Mouse (Mus musculus) CH12.LX (cell line): ENCODE results near the gene Prkag2. TPM values are rescaled to one million over a fixed set of nuclear protein-coding genes. Genes with fewer than 3 reads are reported as not detected.

ENCODE experiments used
- DNase-seq: peaks from one replicate; pipeline ENCODE4 v3.0.0-alpha.2; 2013; ENCODE audit errors: extremely low read depth
- H3K27ac ChIP-seq: 2 replicates; pipeline ENCODE4 v1.5.1; 2012; ENCODE audit warnings: low read depth, mild to moderate bottlenecking, control low read depth, moderate library complexity; ENCODE audit not compliant: insufficient read depth
- H3K27me3 ChIP-seq: replicated peaks from 2 replicates; pipeline ENCODE3; 2012; ENCODE audit warnings: inconsistent platforms
- H3K36me3 ChIP-seq, 2 experiments: replicated peaks in 1 of 2; 2 replicates each; pipeline versions ENCODE3 to v1.6.1; 2012; ENCODE audit warnings: inconsistent platforms in 1 of 2, low read length in 1 of 2, mild to moderate bottlenecking in 1 of 2, mixed read lengths in 1 of 2, moderate library complexity in 1 of 2; ENCODE audit not compliant: control insufficient read depth in 1 of 2, insufficient read depth in 1 of 2
- H3K4me1 ChIP-seq, 2 experiments: 2 replicates each; pipeline ENCODE4 v1.6.1; 2012; ENCODE audit warnings: inconsistent platforms in 1 of 2, moderate library complexity in 1 of 2; ENCODE audit not compliant: insufficient read depth in 2 of 2, control insufficient read depth in 1 of 2
- H3K4me2 ChIP-seq: 2 replicates; pipeline ENCODE4 v1.6.1; 2012; ENCODE audit warnings: low read depth, mild to moderate bottlenecking, control low read depth; ENCODE audit not compliant: poor library complexity, insufficient read depth, severe bottlenecking
- H3K4me3 ChIP-seq, 3 experiments: fragments of 150-350 bp in 1 of 3; sonication (generic) in 1 of 3; replicated peaks in 1 of 3; 2 replicates each; pipeline versions ENCODE3 to v1.5.1; 2011 to 2012; ENCODE audit warnings: low read depth in 2 of 3, low read length in 2 of 3, mild to moderate bottlenecking in 2 of 3, moderate library complexity in 2 of 3, control low read depth in 1 of 3, improper control_type of control experiment in 1 of 3, inconsistent platforms in 1 of 3, mixed read lengths in 1 of 3; ENCODE audit not compliant: poor library complexity in 1 of 3
- H3K79me2 ChIP-seq: replicated peaks from 2 replicates; pipeline ENCODE4 v1.6.1; 2012; ENCODE audit warnings: mild to moderate bottlenecking, moderate library complexity; ENCODE audit not compliant: control insufficient read depth, poor library complexity, insufficient read depth, severe bottlenecking; ENCODE audit errors: extremely low read depth
- H3K9ac ChIP-seq: 2 replicates; pipeline ENCODE4 v1.6.1; 2012; ENCODE audit warnings: low read depth, mild to moderate bottlenecking, control low read depth, moderate library complexity; ENCODE audit not compliant: insufficient read depth
- H3K9me3 ChIP-seq: replicated peaks from 2 replicates; pipeline ENCODE3; 2012; ENCODE audit warnings: low read length, inconsistent platforms, mixed read lengths
- BHLHE40 ChIP-seq: IDR thresholded peaks from 2 replicates; pipeline ENCODE4 v1.6.1; 2011; ENCODE audit warnings: mild to moderate bottlenecking, low read depth, low read length, improper control_type of control experiment
- CHD2 ChIP-seq: IDR thresholded peaks from 2 replicates; pipeline ENCODE4 v1.6.1; 2011; ENCODE audit warnings: low read length, improper control_type of control experiment
- CTCF ChIP-seq, 2 experiments: IDR thresholded peaks in 1 of 2; conservative IDR thresholded peaks in 1 of 2; 2 replicates each; pipeline ENCODE4 v1.5.1; 2011 to 2012; ENCODE audit warnings: low read depth in 2 of 2, low read length in 2 of 2, improper control_type of control experiment in 1 of 2, inconsistent platforms in 1 of 2, mild to moderate bottlenecking in 1 of 2, moderate library complexity in 1 of 2
- E2F4 ChIP-seq: IDR thresholded peaks from 2 replicates; pipeline ENCODE4 v1.6.1; 2011; ENCODE audit warnings: low read depth, low read length, improper control_type of control experiment; ENCODE audit not compliant: insufficient replicate concordance
- ELF1 ChIP-seq: IDR thresholded peaks from 2 replicates; pipeline ENCODE4 v1.6.1; 2014; ENCODE audit warnings: low read depth, mild to moderate bottlenecking, inconsistent platforms, low read length, improper control_type of control experiment
- GABPA ChIP-seq: IDR thresholded peaks from 2 replicates; pipeline ENCODE4 v1.6.1; 2012; ENCODE audit warnings: low read depth, low read length, improper control_type of control experiment, inconsistent platforms; ENCODE audit not compliant: insufficient replicate concordance
- HCFC1 ChIP-seq: IDR thresholded peaks from 2 replicates; pipeline ENCODE4 v1.6.1; 2012; ENCODE audit warnings: low read depth, mild to moderate bottlenecking, inconsistent platforms, low read length, improper control_type of control experiment
- JUND ChIP-seq: conservative IDR thresholded peaks from 2 replicates; pipeline ENCODE4 v1.6.1; 2011; ENCODE audit warnings: low read depth, low read length, improper control_type of control experiment
- KAT2A ChIP-seq: IDR thresholded peaks from 2 replicates; pipeline ENCODE4 v1.6.1; 2012; ENCODE audit warnings: low read length, improper control_type of control experiment, inconsistent platforms; ENCODE audit not compliant: insufficient replicate concordance
- MAFK ChIP-seq: IDR thresholded peaks from 2 replicates; pipeline ENCODE4 v1.6.1; 2011; ENCODE audit warnings: low read length, improper control_type of control experiment; ENCODE audit not compliant: insufficient replicate concordance
- MAX ChIP-seq: IDR thresholded peaks from 2 replicates; pipeline ENCODE4 v1.6.1; 2011; ENCODE audit warnings: low read length, improper control_type of control experiment
- MAZ ChIP-seq: IDR thresholded peaks from 2 replicates; pipeline ENCODE4 v1.6.1; 2012; ENCODE audit warnings: low read depth, mild to moderate bottlenecking, inconsistent platforms, low read length, improper control_type of control experiment, moderate library complexity
- MYC ChIP-seq: IDR thresholded peaks from 2 replicates; pipeline ENCODE4 v1.6.1; 2011; ENCODE audit warnings: low read depth, mild to moderate bottlenecking, improper control_type of control experiment, low read length
- NELFE ChIP-seq: IDR thresholded peaks from 2 replicates; pipeline ENCODE4 v1.6.1; 2011; ENCODE audit warnings: low read depth, low read length, improper control_type of control experiment
- PAX5 ChIP-seq: IDR thresholded peaks from 2 replicates; pipeline ENCODE4 v1.6.1; 2012; ENCODE audit warnings: low read length, inconsistent platforms, mixed read lengths
- POLR2A ChIP-seq: IDR thresholded peaks from 2 replicates; pipeline ENCODE4 v1.6.1; 2011; ENCODE audit warnings: low read depth, mild to moderate bottlenecking, improper control_type of control experiment, low read length
- POLR2AphosphoS2 ChIP-seq: IDR thresholded peaks from 2 replicates; pipeline ENCODE4 v1.6.1; 2011; ENCODE audit warnings: low read depth, low read length, improper control_type of control experiment
- UBTF ChIP-seq: IDR thresholded peaks from 2 replicates; pipeline ENCODE4 v1.6.1; 2012; ENCODE audit warnings: low read depth, mild to moderate bottlenecking, inconsistent platforms, low read length, improper control_type of control experiment, moderate library complexity
- ZC3H11A ChIP-seq: IDR thresholded peaks from 2 replicates; pipeline ENCODE4 v1.6.1; 2012; ENCODE audit warnings: low read depth, mild to moderate bottlenecking, inconsistent platforms, low read length, improper control_type of control experiment
- ZKSCAN1 ChIP-seq: IDR thresholded peaks from 2 replicates; pipeline ENCODE4 v1.6.1; 2012; ENCODE audit warnings: low read depth, inconsistent platforms, low read length, improper control_type of control experiment, borderline replicate concordance
- ZMIZ1 ChIP-seq: IDR thresholded peaks from 2 replicates; pipeline ENCODE4 v1.6.1; 2012; ENCODE audit warnings: low read depth, mild to moderate bottlenecking, inconsistent platforms, low read length, improper control_type of control experiment
- dilution Hi-C: fragments of 300-500 bp; cut with MboI; formaldehyde crosslinking; loops from 2 replicates; pipeline ENCODE4 v1.14.3; 2020; ENCODE audit warnings: low sequenced_read_pairs; ENCODE audit not compliant: extremely low pct_unique_long_range_greater_than_20kb, extremely low pct_ligation_motif_present
- in situ Hi-C: fragments of 300-500 bp; cut with MboI; formaldehyde crosslinking; loops from 3 replicates; pipeline ENCODE4 v1.14.3; 2019; ENCODE audit warnings: low sequenced_read_pairs, low pct_ligation_motif_present, low pct_unique_long_range_greater_than_20kb, mixed read lengths
- polyA plus RNA-seq: library from polyadenylated mRNA; unstranded; fragments of >175 nt; gene quantifications from 2 replicates; pipeline ENCODE4 v1.2.1, GENCODE M21; 2012; ENCODE audit warnings: low read depth; ENCODE audit not compliant: insufficient read length
- total RNA-seq, 2 experiments: library from RNA; depleted of rRNA; stranded (reverse); fragments of 300-350 nt in 1 of 2; fragments of >200 nt in 1 of 2; gene quantifications; 2 replicates each; pipeline ENCODE4 v1.2.3; 2012 to 2014

Prkag2 gene
- total and polyA plus RNA-seq, 3 experiments: 4.6 to 21.2 (median 8.8) TPM

DNA sequence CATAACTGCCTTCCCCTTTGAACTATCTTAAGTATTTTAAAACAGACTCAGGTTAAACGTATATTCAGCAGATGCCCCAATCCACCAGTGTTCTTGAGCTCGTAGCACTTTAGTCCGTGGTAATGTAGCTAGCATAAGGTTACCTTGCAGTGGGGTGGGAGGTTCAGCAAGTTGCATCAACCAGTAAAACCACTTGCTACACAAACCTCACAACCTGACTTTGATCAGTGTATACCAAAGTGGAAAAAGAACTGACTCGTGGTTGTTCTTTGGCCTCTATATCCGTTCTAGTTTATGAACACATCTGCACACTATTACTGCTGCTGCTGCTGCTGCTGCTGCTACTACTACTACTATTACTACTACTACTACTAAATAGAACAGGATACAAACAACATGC is 256.6 kb downstream of the Prkag2 start:
- Histone ChIP-seq H3K27me3 (no peaks in the 10 kb centered on the region), H3K4me3 (no peak overlapping the region), H3K27ac (no peak overlapping the region), H3K79me2 (peaks cover 28% of the 10 kb centered on the region), H3K9ac (no peak overlapping the region), H3K4me1 (peaks cover 7 to 27% of the 10 kb centered on the region in 2 experiments; a peak in 3 of 4 replicates), H3K4me2 (no peak overlapping the region), H3K36me3 (peaks cover 0 to 2% of the 10 kb centered on the region in 2 experiments), H3K9me3 (no peaks in the 10 kb centered on the region)
- dilution Hi-C loops: no loop called here
- TF ChIP-seq ZMIZ1 (no peak), E2F4 (no peak), ZC3H11A (no peak), NELFE (no peak), KAT2A (no peak), BHLHE40 (no peak), ELF1 (no peak), ZKSCAN1 (no peak), POLR2AphosphoS2 (no peak), POLR2A (no peak), GABPA (no peak), CHD2 (no peak), MAZ (no peak), CTCF (conservative IDR thresholded peaks at IDR 0.05 in 1 of 2, IDR thresholded peaks at IDR 0.05 in 1 of 2; ENCODE audit: low read depth in 2 of 2, low read length in 2 of 2) (no peak), JUND (no peak), MAFK (no peak), PAX5 (no peak)
- in situ Hi-C loops: no loop called here
- DNase-seq: no peak

DNA sequence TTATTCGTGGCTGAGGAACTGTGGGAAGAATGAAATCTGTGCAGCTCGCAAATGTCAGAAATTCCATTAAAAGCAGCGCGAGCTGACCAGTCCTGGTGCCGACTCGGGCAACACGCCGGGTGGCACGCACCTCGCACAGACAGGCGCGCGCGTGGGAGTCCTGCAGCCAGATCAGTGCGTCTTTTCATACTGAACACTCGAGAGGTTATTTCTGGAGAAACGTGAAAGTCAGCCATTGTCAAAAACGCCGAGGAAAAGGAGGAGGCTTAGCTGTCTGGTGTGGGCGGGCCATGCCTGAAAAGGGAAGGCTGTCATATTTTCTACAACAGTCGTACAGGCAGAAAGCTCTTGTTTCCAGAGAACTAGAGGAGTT is 257.4 kb downstream of the Prkag2 start:
- Histone ChIP-seq H3K79me2 (peaks cover 35% of the 10 kb centered on the region), H3K4me2 (no peak overlapping the region), H3K4me3 (peak overlapping the region in 1 of 3 experiments; percentile 37), H3K27me3 (no peaks in the 10 kb centered on the region), H3K4me1 (peaks cover 9 to 34% of the 10 kb centered on the region in 2 experiments; a peak in 3 of 4 replicates), H3K9me3 (no peaks in the 10 kb centered on the region), H3K9ac (no peak overlapping the region), H3K27ac (peak overlapping the region; percentile 58), H3K36me3 (peaks cover 0 to 2% of the 10 kb centered on the region in 2 experiments)
- in situ Hi-C loops (no loop called here), dilution Hi-C loops (no loop called here)
- TF ChIP-seq HCFC1 (no peak), MYC (no peak), ZMIZ1 (0 out of 2 replicates have a peak, but pooled peaks have one; percentile 0), MAX (no peak), UBTF (no peak)
- DNase-seq: no peak
